Mouse (Mus musculus): ENCODE data around the gene Tmem119. TPM values are rescaled to one million over a fixed set of nuclear protein-coding genes. Genes with fewer than 3 reads are reported as not detected.

Tmem119 gene
- polyA plus RNA-seq (2014; fragmentation: Nextera tagmentation; extraction: Ambion mirVana): 9.9 and 10.9 TPM in 2 replicates

- H3K27ac ChIP-seq (ENCODE audit: low read depth, low read length): no peak within 1 kb of the TSS; the same call in 1 of the 2 replicates
- ATAC-seq (ENCODE audit: low FRiP score) (peak; percentile 78), DNase-seq (ENCODE audit: low spot score, missing footprints) (peak; percentile 92)
- 0 out of 2 replicates have a peak, but pooled peaks cover 4% of the 10 kb centered on the region for H3K27me3 ChIP-seq (ENCODE audit: control insufficient read depth, insufficient read depth, low read length)
- H3K4me1 ChIP-seq (ENCODE audit: control insufficient read depth, insufficient read depth, low read length): peaks cover 17% of the 10 kb centered on the region
- H3K36me3 ChIP-seq (ENCODE audit: control insufficient read depth, insufficient read depth, low read length): no peaks in the 10 kb centered on the region
- H3K4me3 ChIP-seq (ENCODE audit: low read depth, low read length): 0 out of 2 replicates have a peak within 1 kb of the TSS, but pooled peaks have one; percentile 9
- peak within 1 kb of the TSS; percentile 16; the same call in 1 of the 2 replicates for H3K4me2 ChIP-seq
- H3K9ac ChIP-seq (ENCODE audit: low read length): 0 out of 2 replicates have a peak within 1 kb of the TSS, but pooled peaks have one; percentile 18
- no peaks in the 10 kb centered on the region for H3K9me3 ChIP-seq (ENCODE audit: control insufficient read depth, low read length)
- WGBS: 2% methylated on average over 11 of the region's 11 CpGs
Observed at GRCm38 (mm10) chr5:113800280-113800679, at the start of gene Tmem119. Gene Tmem119 (minus strand): TSS chr5:113800516.

GRCm38 (mm10) chr5:113847636-113848035 lies 47.3 kb upstream of the Tmem119 start:
- DNase-seq (ENCODE audit: low spot score, missing footprints) (no peak), ATAC-seq (ENCODE audit: low FRiP score) (no peak)
- WGBS: 87% methylated on average over 9 of the region's 9 CpGs
- no peak overlapping the region for H3K9ac ChIP-seq (ENCODE audit: low read length)
- no peaks in the 10 kb centered on the region for H3K4me1 ChIP-seq (ENCODE audit: control insufficient read depth, insufficient read depth, low read length)
- no peak overlapping the region for H3K4me3 ChIP-seq (ENCODE audit: low read depth, low read length)
- no peaks in the 10 kb centered on the region for H3K9me3 ChIP-seq (ENCODE audit: control insufficient read depth, low read length)
- H3K27ac ChIP-seq (ENCODE audit: low read depth, low read length): no peak overlapping the region
- no peaks in the 10 kb centered on the region for H3K27me3 ChIP-seq (ENCODE audit: control insufficient read depth, insufficient read depth, low read length)
- no peak overlapping the region for H3K4me2 ChIP-seq
- H3K36me3 ChIP-seq (ENCODE audit: control insufficient read depth, insufficient read depth, low read length): peaks cover 35% of the 10 kb centered on the region

- Histone ChIP-seq H3K27me3 (ENCODE audit: control insufficient read depth, insufficient read depth, low read length) (no peaks in the 10 kb centered on the region), H3K9me3 (ENCODE audit: control insufficient read depth, low read length) (no peaks in the 10 kb centered on the region), H3K36me3 (ENCODE audit: control insufficient read depth, insufficient read depth, low read length) (peaks cover 35% of the 10 kb centered on the region), H3K27ac (ENCODE audit: low read depth, low read length) (no peak overlapping the region), H3K4me1 (ENCODE audit: control insufficient read depth, insufficient read depth, low read length) (no peaks in the 10 kb centered on the region), H3K4me3 (ENCODE audit: low read depth, low read length) (no peak overlapping the region), H3K9ac (ENCODE audit: low read length) (no peak overlapping the region), H3K4me2 (no peak overlapping the region)
- WGBS: 88% methylated on average over 8 of the region's 8 CpGs
- DNase-seq (ENCODE audit: low spot score, missing footprints) (no peak), ATAC-seq (ENCODE audit: low FRiP score) (no peak)
Observed at GRCm38 (mm10) chr5:113846656-113847055, 46.3 kb upstream of the Tmem119 start.

- Histone ChIP-seq H3K27me3 (ENCODE audit: control insufficient read depth, insufficient read depth, low read length) (no peaks in the 10 kb centered on the region), H3K4me1 (ENCODE audit: control insufficient read depth, insufficient read depth, low read length) (no peaks in the 10 kb centered on the region), H3K4me3 (ENCODE audit: low read depth, low read length) (no peak overlapping the region), H3K9ac (ENCODE audit: low read length) (no peak overlapping the region), H3K27ac (ENCODE audit: low read depth, low read length) (no peak overlapping the region), H3K4me2 (no peak overlapping the region), H3K9me3 (ENCODE audit: control insufficient read depth, low read length) (no peaks in the 10 kb centered on the region), H3K36me3 (ENCODE audit: control insufficient read depth, insufficient read depth, low read length) (peaks cover 35% of the 10 kb centered on the region)
- DNase-seq (ENCODE audit: low spot score, missing footprints) (no peak), ATAC-seq (ENCODE audit: low FRiP score) (no peak)
- WGBS: 93% methylated on average over 8 of the region's 8 CpGs
Observed at GRCm38 (mm10) chr5:113845627-113846026, 45.3 kb upstream of the Tmem119 start.

- no peak for ATAC-seq (ENCODE audit: low FRiP score)
- peak; percentile 90 for DNase-seq (ENCODE audit: low spot score, missing footprints)
- Histone ChIP-seq H3K36me3 (ENCODE audit: control insufficient read depth, insufficient read depth, low read length) (peaks cover 28% of the 10 kb centered on the region), H3K27me3 (ENCODE audit: control insufficient read depth, insufficient read depth, low read length) (no peaks in the 10 kb centered on the region), H3K4me3 (ENCODE audit: low read depth, low read length) (no peak overlapping the region), H3K4me1 (ENCODE audit: control insufficient read depth, insufficient read depth, low read length) (no peaks in the 10 kb centered on the region), H3K9ac (ENCODE audit: low read length) (no peak overlapping the region), H3K4me2 (no peak overlapping the region), H3K27ac (ENCODE audit: low read depth, low read length) (no peak overlapping the region), H3K9me3 (ENCODE audit: control insufficient read depth, low read length) (no peaks in the 10 kb centered on the region)
- 71% methylated on average over 7 of the region's 7 CpGs for WGBS
Observed at GRCm38 (mm10) chr5:113844721-113845120, 44.4 kb upstream of the Tmem119 start.

GRCm38 (mm10) chr5:113844106-113844505 lies 43.8 kb upstream of the Tmem119 start:
- H3K9me3 ChIP-seq (ENCODE audit: control insufficient read depth, low read length): no peaks in the 10 kb centered on the region
- DNase-seq (ENCODE audit: low spot score, missing footprints): no peak
- no peak overlapping the region for H3K27ac ChIP-seq (ENCODE audit: low read depth, low read length)
- peaks cover 23% of the 10 kb centered on the region; the same call in 1 of the 2 replicates for H3K36me3 ChIP-seq (ENCODE audit: control insufficient read depth, insufficient read depth, low read length)
- no peak for ATAC-seq (ENCODE audit: low FRiP score)
- H3K4me3 ChIP-seq (ENCODE audit: low read depth, low read length): no peak overlapping the region
- H3K27me3 ChIP-seq (ENCODE audit: control insufficient read depth, insufficient read depth, low read length): no peaks in the 10 kb centered on the region
- H3K4me1 ChIP-seq (ENCODE audit: control insufficient read depth, insufficient read depth, low read length): no peaks in the 10 kb centered on the region
- H3K9ac ChIP-seq (ENCODE audit: low read length): no peak overlapping the region
- H3K4me2 ChIP-seq: no peak overlapping the region
- WGBS: 92% methylated on average over 15 of the region's 15 CpGs

- H3K4me2 ChIP-seq: no peak overlapping the region
- 95% methylated on average over 9 of the region's 9 CpGs for WGBS
- H3K27me3 ChIP-seq (ENCODE audit: control insufficient read depth, insufficient read depth, low read length): no peaks in the 10 kb centered on the region
- no peaks in the 10 kb centered on the region for H3K4me1 ChIP-seq (ENCODE audit: control insufficient read depth, insufficient read depth, low read length)
- no peaks in the 10 kb centered on the region for H3K9me3 ChIP-seq (ENCODE audit: control insufficient read depth, low read length)
- DNase-seq (ENCODE audit: low spot score, missing footprints) (no peak), ATAC-seq (ENCODE audit: low FRiP score) (no peak)
- peaks cover 21% of the 10 kb centered on the region; the same call in 1 of the 2 replicates for H3K36me3 ChIP-seq (ENCODE audit: control insufficient read depth, insufficient read depth, low read length)
- H3K4me3 ChIP-seq (ENCODE audit: low read depth, low read length): no peak overlapping the region
- H3K27ac ChIP-seq (ENCODE audit: low read depth, low read length): no peak overlapping the region
- H3K9ac ChIP-seq (ENCODE audit: low read length): no peak overlapping the region
Observed at GRCm38 (mm10) chr5:113842906-113843305, 42.6 kb upstream of the Tmem119 start.

- ATAC-seq (ENCODE audit: low FRiP score): no peak
- Histone ChIP-seq H3K9me3 (ENCODE audit: control insufficient read depth, low read length) (no peaks in the 10 kb centered on the region), H3K4me1 (ENCODE audit: control insufficient read depth, insufficient read depth, low read length) (no peaks in the 10 kb centered on the region), H3K27ac (ENCODE audit: low read depth, low read length) (no peak overlapping the region), H3K4me3 (ENCODE audit: low read depth, low read length) (no peak overlapping the region), H3K27me3 (ENCODE audit: control insufficient read depth, insufficient read depth, low read length) (no peaks in the 10 kb centered on the region), H3K4me2 (no peak overlapping the region), H3K36me3 (ENCODE audit: control insufficient read depth, insufficient read depth, low read length) (peaks cover 19% of the 10 kb centered on the region; the same call in 1 of the 2 replicates), H3K9ac (ENCODE audit: low read length) (no peak overlapping the region)
- WGBS: 94% methylated on average over 9 of the region's 9 CpGs
- no peak for DNase-seq (ENCODE audit: low spot score, missing footprints)
Observed at GRCm38 (mm10) chr5:113842244-113842643, 41.9 kb upstream of the Tmem119 start.

- Histone ChIP-seq H3K9ac (ENCODE audit: low read length) (no peak overlapping the region), H3K4me2 (no peak overlapping the region), H3K36me3 (ENCODE audit: control insufficient read depth, insufficient read depth, low read length) (peaks cover 15% of the 10 kb centered on the region; the same call in 1 of the 2 replicates), H3K4me1 (ENCODE audit: control insufficient read depth, insufficient read depth, low read length) (no peaks in the 10 kb centered on the region), H3K4me3 (ENCODE audit: low read depth, low read length) (no peak overlapping the region), H3K27ac (ENCODE audit: low read depth, low read length) (no peak overlapping the region), H3K9me3 (ENCODE audit: control insufficient read depth, low read length) (no peaks in the 10 kb centered on the region), H3K27me3 (ENCODE audit: control insufficient read depth, insufficient read depth, low read length) (no peaks in the 10 kb centered on the region)
- ATAC-seq (ENCODE audit: low FRiP score) (no peak), DNase-seq (ENCODE audit: low spot score, missing footprints) (peak; percentile 75)
- WGBS: 91% methylated on average over 23 of the region's 23 CpGs
Observed at GRCm38 (mm10) chr5:113841243-113842225, 41.2 kb upstream of the Tmem119 start.
